Mouse (Mus musculus) adrenal gland, adult 18-20 months (tissue): ENCODE measurements at regions not wholly inside any gene's neighbourhood (a gene's known extent, or its start where the extent isn't known, plus 50 kb on each side); places are given as distances from the start of the nearest gene placed in this dataset.

ENCODE experiments used
- DNase-seq, 2 experiments: peaks; one replicate each; pipeline ENCODE4 v3.0.0; 2021 to 2022; ENCODE audit warnings: low spot score in 2 of 2

GRCm38 (mm10) chr12:118659240-118660120, 186.6 kb upstream of the Sp8 start:
- no peak for DNase-seq

- DNase-seq = no peak
Observed at GRCm38 (mm10) chr12:118650483-118651160, 195.5 kb upstream of the Sp8 start.

- no peak for DNase-seq
Observed at GRCm38 (mm10) chr12:118649323-118649973, 196.7 kb upstream of the Sp8 start.

- no peak for DNase-seq
Observed at GRCm38 (mm10) chr12:118648673-118649072, 197.5 kb upstream of the Sp8 start.

- DNase-seq = no peak
Observed at GRCm38 (mm10) chr12:118647270-118648042, 198.7 kb upstream of the Sp8 start.

- DNase-seq = no peak
Observed at GRCm38 (mm10) chr12:118640925-118641324, 205.2 kb upstream of the Sp8 start.

- no peak for DNase-seq
Observed at GRCm38 (mm10) chr12:118637214-118637613, 208.9 kb upstream of the Sp8 start.

- DNase-seq = no peak
Observed at GRCm38 (mm10) chr12:118635456-118635855, 210.7 kb upstream of the Sp8 start.

- DNase-seq = no peak
Observed at GRCm38 (mm10) chr12:118630373-118630772, 215.8 kb upstream of the Sp8 start.

- DNase-seq = no peak
Observed at GRCm38 (mm10) chr12:118621697-118622485, 224.2 kb upstream of the Sp8 start.

- no peak for DNase-seq
Observed at GRCm38 (mm10) chr12:118620847-118621636, 225.1 kb upstream of the Sp8 start.

GRCm38 (mm10) chr12:118597015-118597414, 249.1 kb upstream of the Sp8 start:
- DNase-seq = no peak

- no peak for DNase-seq
Observed at GRCm38 (mm10) chr12:118594781-118595574, 251.2 kb upstream of the Sp8 start.

GRCm38 (mm10) chr12:118583829-118584628, 262.1 kb upstream of the Sp8 start:
- DNase-seq = no peak

- no peak for DNase-seq
Observed at GRCm38 (mm10) chr12:118569811-118570210, 268.6 kb upstream of the Sp4 start.

- DNase-seq = no peak
Observed at GRCm38 (mm10) chr12:118566681-118567080, 265.4 kb upstream of the Sp4 start.

GRCm38 (mm10) chr12:118564394-118565112, 263.3 kb upstream of the Sp4 start:
- peak in 1 of 2 experiments; percentile 1 for DNase-seq
